Mouse (Mus musculus): ENCODE data around the gene Cxcr4. TPM values are rescaled to one million over a fixed set of nuclear protein-coding genes. Genes with fewer than 3 reads are reported as not detected.
"Not testable (repeated sequence)": the region's sequence is repeated elsewhere in the genome, so short reads cannot be mapped to it uniquely, and the experiment has no call there.

Gene Cxcr4
- polyA plus RNA-seq, 1 experiment from 2014 or later: 5.6 TPM

DNA sequence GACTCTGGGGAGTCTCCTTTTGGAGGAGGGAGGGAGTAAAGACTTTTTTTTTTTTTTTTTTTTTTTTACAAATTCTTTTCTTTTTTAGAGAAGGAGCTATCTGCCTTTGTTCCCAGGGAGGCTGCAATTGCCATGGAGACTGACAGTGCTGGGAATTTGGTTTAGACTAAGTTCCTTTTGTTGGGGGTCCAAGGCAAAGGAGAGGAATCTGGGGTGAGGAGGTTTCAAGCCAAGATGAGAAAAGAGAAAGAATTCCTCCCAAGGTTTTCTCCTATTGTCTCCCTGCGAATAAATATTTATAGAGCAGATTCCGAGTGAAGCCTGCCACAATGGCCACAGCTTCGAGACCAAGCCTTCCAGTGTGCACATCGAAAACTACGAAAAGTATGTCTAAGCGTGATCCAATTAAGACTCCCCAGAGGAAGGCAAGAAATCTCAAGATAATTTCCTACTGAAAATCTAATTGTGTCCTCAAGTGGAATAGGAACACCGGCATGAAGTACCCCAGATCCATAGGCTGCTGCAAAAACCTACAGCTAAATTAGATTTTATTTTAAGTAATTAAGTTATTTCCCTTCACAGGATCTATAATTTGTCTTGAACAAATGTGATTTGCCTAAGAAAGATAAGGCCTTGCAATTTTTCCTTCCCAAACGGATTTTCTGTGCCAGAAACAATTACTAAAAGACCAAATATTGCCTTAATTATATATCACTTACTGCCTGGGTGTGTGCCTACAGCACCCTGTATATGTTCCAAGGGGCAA is 5.7 kb downstream of the Cxcr4 start:
- Histone ChIP-seq H3K4me1 (replicated peaks; ENCODE audit: control insufficient read depth, insufficient read depth, low read length) (no peaks in the 10 kb centered on the region), H3K27ac (ENCODE audit: low read depth) (no peak overlapping the region), H3K4me2 (ENCODE audit: low read length) (no peak overlapping the region), H3K9ac (ENCODE audit: low read length) (no peak overlapping the region), H3K36me3 (ENCODE audit: control insufficient read depth, insufficient read depth, low read length) (peaks cover 4% of the 10 kb centered on the region; the same call in 1 of the 2 replicates), H3K9me3 (ENCODE audit: control insufficient read depth, low read length) (no peaks in the 10 kb centered on the region), H3K27me3 (replicated peaks; ENCODE audit: control insufficient read depth, insufficient read depth, low read length) (0 out of 2 replicates have a peak, but pooled peaks cover 8% of the 10 kb centered on the region), H3K4me3 (ENCODE audit: low read depth, low read length) (no peak overlapping the region)
- ATAC-seq (replicated peaks; ENCODE audit: low FRiP score, low TSS enrichment, low read depth): no peak
- no peak for DNase-seq (ENCODE audit: low spot score)
- 60% methylated on average over 8 of the region's 8 CpGs for WGBS

- DNase-seq (ENCODE audit: low spot score) (no peak), ATAC-seq (replicated peaks; ENCODE audit: low FRiP score, low TSS enrichment, low read depth) (no peak)
- WGBS: 68% methylated on average over 3 of the region's 3 CpGs
- Histone ChIP-seq H3K27ac (ENCODE audit: low read depth) (no peak overlapping the region), H3K27me3 (replicated peaks; ENCODE audit: control insufficient read depth, insufficient read depth, low read length) (0 out of 2 replicates have a peak, but pooled peaks cover 6% of the 10 kb centered on the region), H3K9me3 (ENCODE audit: control insufficient read depth, low read length) (0 out of 2 replicates have a peak, but pooled peaks cover 3% of the 10 kb centered on the region), H3K4me3 (ENCODE audit: low read depth, low read length) (no peak overlapping the region), H3K36me3 (ENCODE audit: control insufficient read depth, insufficient read depth, low read length) (peaks cover 4% of the 10 kb centered on the region; the same call in 1 of the 2 replicates), H3K4me2 (ENCODE audit: low read length) (no peak overlapping the region), H3K9ac (ENCODE audit: low read length) (no peak overlapping the region), H3K4me1 (replicated peaks; ENCODE audit: control insufficient read depth, insufficient read depth, low read length) (no peaks in the 10 kb centered on the region)
Measured at GRCm38 (mm10) chr1:128585396-128586161, 6.5 kb downstream of the Cxcr4 start.

DNA sequence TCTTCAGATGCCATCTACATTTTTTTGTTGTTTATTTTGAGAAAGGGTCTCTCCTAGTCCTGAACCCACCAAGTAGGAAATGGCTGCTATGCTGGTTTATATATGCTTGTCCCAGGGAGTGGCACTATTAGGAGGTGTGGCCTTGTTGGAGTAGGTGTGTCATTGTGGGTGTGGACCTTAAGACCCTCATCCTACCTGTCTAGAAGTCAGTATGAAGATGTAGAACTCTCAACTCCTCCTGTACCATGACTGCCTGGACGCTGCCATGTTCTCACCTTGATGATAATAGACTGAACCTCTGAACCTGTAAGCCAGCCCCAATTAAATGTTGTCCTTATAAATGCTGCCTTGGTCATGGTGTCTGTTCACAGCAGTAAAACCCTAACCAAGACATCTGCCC is 7.4 kb downstream of the Cxcr4 start:
- not testable (repeated sequence) for DNase-seq (ENCODE audit: low spot score); H3K4me2 ChIP-seq (ENCODE audit: low read length); H3K4me1 ChIP-seq (replicated peaks; ENCODE audit: control insufficient read depth, insufficient read depth, low read length); H3K4me3 ChIP-seq (ENCODE audit: low read depth, low read length); H3K36me3 ChIP-seq (ENCODE audit: control insufficient read depth, insufficient read depth, low read length); H3K27me3 ChIP-seq (replicated peaks; ENCODE audit: control insufficient read depth, insufficient read depth, low read length); H3K9me3 ChIP-seq (ENCODE audit: control insufficient read depth, low read length); ATAC-seq (replicated peaks; ENCODE audit: low FRiP score, low TSS enrichment, low read depth); H3K27ac ChIP-seq (ENCODE audit: low read depth); H3K9ac ChIP-seq (ENCODE audit: low read length)
- 88% methylated on average over 1 of the region's 1 CpGs for WGBS

- no peaks in the 10 kb centered on the region for H3K27me3 ChIP-seq (replicated peaks; ENCODE audit: control insufficient read depth, insufficient read depth, low read length)
- H3K9me3 ChIP-seq (ENCODE audit: control insufficient read depth, low read length): 0 out of 2 replicates have a peak, but pooled peaks cover 3% of the 10 kb centered on the region
- H3K4me3 ChIP-seq (ENCODE audit: low read depth, low read length): no peak overlapping the region
- DNase-seq (ENCODE audit: low spot score): no peak
- ATAC-seq (replicated peaks; ENCODE audit: low FRiP score, low TSS enrichment, low read depth): no peak
- no peaks in the 10 kb centered on the region for H3K4me1 ChIP-seq (replicated peaks; ENCODE audit: control insufficient read depth, insufficient read depth, low read length)
- no peak overlapping the region for H3K4me2 ChIP-seq (ENCODE audit: low read length)
- WGBS: 47% methylated on average over 6 of the region's 6 CpGs
- H3K27ac ChIP-seq (ENCODE audit: low read depth): no peak overlapping the region
- no peaks in the 10 kb centered on the region for H3K36me3 ChIP-seq (ENCODE audit: control insufficient read depth, insufficient read depth, low read length)
- no peak overlapping the region for H3K9ac ChIP-seq (ENCODE audit: low read length)
Measured at GRCm38 (mm10) chr1:128583279-128583872, 8.7 kb downstream of the Cxcr4 start.

GRCm38 (mm10) chr1:128580321-128580720 is 11.8 kb downstream of the Cxcr4 start:
- no peak for DNase-seq (ENCODE audit: low spot score)
- Histone ChIP-seq H3K36me3 (ENCODE audit: control insufficient read depth, insufficient read depth, low read length) (no peaks in the 10 kb centered on the region), H3K4me3 (ENCODE audit: low read depth, low read length) (no peak overlapping the region), H3K9me3 (ENCODE audit: control insufficient read depth, low read length) (0 out of 2 replicates have a peak, but pooled peaks cover 3% of the 10 kb centered on the region), H3K27me3 (replicated peaks; ENCODE audit: control insufficient read depth, insufficient read depth, low read length) (no peaks in the 10 kb centered on the region), H3K9ac (ENCODE audit: low read length) (no peak overlapping the region), H3K4me2 (ENCODE audit: low read length) (no peak overlapping the region), H3K4me1 (replicated peaks; ENCODE audit: control insufficient read depth, insufficient read depth, low read length) (no peaks in the 10 kb centered on the region), H3K27ac (ENCODE audit: low read depth) (no peak overlapping the region)
- ATAC-seq (replicated peaks; ENCODE audit: low FRiP score, low TSS enrichment, low read depth): no peak
- 80% methylated on average over 3 of the region's 3 CpGs for whole genome bisulfite sequencing

GRCm38 (mm10) chr1:128578454-128578853 is 13.6 kb downstream of the Cxcr4 start:
- DNase-seq (ENCODE audit: low spot score): no peak
- no peak overlapping the region for H3K4me2 ChIP-seq (ENCODE audit: low read length)
- ATAC-seq (replicated peaks; ENCODE audit: low FRiP score, low TSS enrichment, low read depth): no peak
- H3K27ac ChIP-seq (ENCODE audit: low read depth): no peak overlapping the region
- no peaks in the 10 kb centered on the region for H3K27me3 ChIP-seq (replicated peaks; ENCODE audit: control insufficient read depth, insufficient read depth, low read length)
- H3K4me1 ChIP-seq (replicated peaks; ENCODE audit: control insufficient read depth, insufficient read depth, low read length): no peaks in the 10 kb centered on the region
- H3K4me3 ChIP-seq (ENCODE audit: low read depth, low read length): no peak overlapping the region
- 0 out of 2 replicates have a peak, but pooled peaks cover 3% of the 10 kb centered on the region for H3K9me3 ChIP-seq (ENCODE audit: control insufficient read depth, low read length)
- no peak overlapping the region for H3K9ac ChIP-seq (ENCODE audit: low read length)
- 56% methylated on average over 2 of the region's 2 CpGs for WGBS
- no peaks in the 10 kb centered on the region for H3K36me3 ChIP-seq (ENCODE audit: control insufficient read depth, insufficient read depth, low read length)

DNA sequence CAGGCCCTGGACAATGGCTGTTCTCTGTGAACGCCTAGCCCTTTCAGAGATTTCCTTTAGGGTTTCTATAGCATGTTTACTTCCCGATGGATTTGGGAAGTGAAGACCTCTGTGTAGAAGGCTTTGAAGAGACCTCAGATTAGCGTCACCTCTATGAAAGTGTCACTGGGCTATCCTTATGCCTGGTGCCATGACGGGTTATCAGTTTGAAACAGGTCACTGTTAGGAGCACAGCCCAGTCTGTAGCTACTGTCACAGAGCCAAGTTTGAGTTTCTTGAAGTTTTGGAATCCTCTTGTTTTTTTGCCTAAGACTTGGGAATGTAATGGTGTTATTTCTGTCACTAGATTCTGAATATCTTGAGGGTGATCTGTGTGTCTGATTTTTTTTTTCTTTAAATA is 17.0 kb downstream of the Cxcr4 start:
- no peak overlapping the region for H3K27ac ChIP-seq (ENCODE audit: low read depth)
- 84% methylated on average over 4 of the region's 4 CpGs for whole genome bisulfite sequencing

GRCm38 (mm10) chr1:128571033-128571432 is 21.1 kb downstream of the Cxcr4 start:
- Histone ChIP-seq H3K9me3 (ENCODE audit: control insufficient read depth, low read length) (no peaks in the 10 kb centered on the region), H3K36me3 (ENCODE audit: control insufficient read depth, insufficient read depth, low read length) (no peaks in the 10 kb centered on the region), H3K4me3 (ENCODE audit: low read depth, low read length) (no peak overlapping the region), H3K27me3 (replicated peaks; ENCODE audit: control insufficient read depth, insufficient read depth, low read length) (no peaks in the 10 kb centered on the region), H3K4me1 (replicated peaks; ENCODE audit: control insufficient read depth, insufficient read depth, low read length) (0 out of 2 replicates have a peak, but pooled peaks cover 2% of the 10 kb centered on the region), H3K4me2 (ENCODE audit: low read length) (no peak overlapping the region), H3K27ac (ENCODE audit: low read depth) (no peak overlapping the region), H3K9ac (ENCODE audit: low read length) (no peak overlapping the region)
- DNase-seq (ENCODE audit: low spot score): no peak
- ATAC-seq (replicated peaks; ENCODE audit: low FRiP score, low TSS enrichment, low read depth): no peak
- 64% methylated on average over 3 of the region's 3 CpGs for WGBS

More for the DNA sequence above, 17.0 kb downstream of the Cxcr4 start:
- Histone ChIP-seq H3K4me3 (ENCODE audit: low read depth, low read length) (no peak overlapping the region), H3K27me3 (replicated peaks; ENCODE audit: control insufficient read depth, insufficient read depth, low read length) (no peaks in the 10 kb centered on the region), H3K4me2 (ENCODE audit: low read length) (no peak overlapping the region), H3K4me1 (replicated peaks; ENCODE audit: control insufficient read depth, insufficient read depth, low read length) (no peaks in the 10 kb centered on the region), H3K9me3 (ENCODE audit: control insufficient read depth, low read length) (no peaks in the 10 kb centered on the region), H3K9ac (ENCODE audit: low read length) (no peak overlapping the region), H3K36me3 (ENCODE audit: control insufficient read depth, insufficient read depth, low read length) (no peaks in the 10 kb centered on the region)
- no peak for ATAC-seq (replicated peaks; ENCODE audit: low FRiP score, low TSS enrichment, low read depth)
- no peak for DNase-seq (ENCODE audit: low spot score)
